Mouse (Mus musculus) stomach, postnatal 0 days (tissue): Measurements from ENCODE around the gene Ogg1. TPM values are rescaled to one million over a fixed set of nuclear protein-coding genes. Genes with fewer than 3 reads are reported as not detected.

Experiments
- ATAC-seq: fragments of 200-750 bp; cut with Nextera tagmentation; 2 replicates; pipeline ENCODE4 v1.8.0; 2017; ENCODE audit not compliant: low FRiP score, low TSS enrichment
- DNase-seq: peaks from one replicate; pipeline ENCODE4 v3.0.0-alpha.2; 2016; ENCODE audit warnings: low spot score
- H3K27ac ChIP-seq: fragments of 300-500 bp; sonication (generic); replicated peaks from 2 replicates; pipeline ENCODE4 v1.5.1; 2014; ENCODE audit warnings: mild to moderate bottlenecking, control low read depth
- H3K27me3 ChIP-seq: fragments of 300-500 bp; sonication (generic); 2 replicates; pipeline ENCODE4 v1.6.1; 2014; ENCODE audit warnings: low read length; ENCODE audit not compliant: control insufficient read depth, insufficient read depth
- H3K36me3 ChIP-seq: fragments of 300-500 bp; sonication (generic); 2 replicates; pipeline ENCODE4 v1.6.1; 2014; ENCODE audit warnings: low read length, mixed read lengths; ENCODE audit not compliant: control insufficient read depth, insufficient read depth
- H3K4me1 ChIP-seq: fragments of 300-500 bp; sonication (generic); replicated peaks from 2 replicates; pipeline ENCODE4 v1.6.1; 2014; ENCODE audit warnings: antibody characterized with exemption; ENCODE audit not compliant: control insufficient read depth, insufficient read depth
- H3K4me2 ChIP-seq: fragments of 300-500 bp; sonication (generic); replicated peaks from 2 replicates; pipeline ENCODE4 v1.6.1; 2014; ENCODE audit warnings: low read depth, mild to moderate bottlenecking, control low read depth, moderate library complexity
- H3K4me3 ChIP-seq: fragments of 300-500 bp; sonication (generic); 2 replicates; pipeline ENCODE4 v1.5.1; 2014; ENCODE audit warnings: low read depth, low read length, control low read depth
- H3K9ac ChIP-seq: fragments of 300-500 bp; sonication (generic); 2 replicates; pipeline ENCODE4 v1.6.1; 2014; ENCODE audit warnings: mild to moderate bottlenecking, low read length, control low read depth, mixed read lengths
- H3K9me3 ChIP-seq: fragments of 300-500 bp; sonication (generic); 2 replicates; pipeline ENCODE4 v1.6.1; 2016; ENCODE audit warnings: low read length; ENCODE audit not compliant: control insufficient read depth
- CTCF ChIP-seq: IDR thresholded peaks from 2 replicates; pipeline ENCODE4 v1.5.1; 2016; ENCODE audit warnings: antibody characterized with exemption, low read depth, mild to moderate bottlenecking, moderate library complexity
- EP300 ChIP-seq: optimal IDR thresholded peaks from 2 replicates; pipeline ENCODE3; 2016; ENCODE audit warnings: antibody characterized with exemption
- WGBS: fragments of 180-500 bp; shearing (Covaris S2); extraction: QIAGEN DNeasy Blood & Tissue Kit; methylation state at CpG from one replicate; pipeline ENCODE4 v1.1.7; 2014; 5-methylcytosine and 5-hydroxymethylcytosine counted together
- polyA plus RNA-seq: library from polyadenylated mRNA; unstranded; fragments of >200 nt; fragmentation: Nextera tagmentation; extraction: Ambion mirVana; gene quantifications from 2 replicates; pipeline ENCODE4 v1.2.1, GENCODE M21; 2015

The Ogg1 gene
- 6.8 and 7.8 TPM in 2 replicates for polyA plus RNA-seq

- no peak for TF ChIP-seq EP300
- TF ChIP-seq CTCF: no peak
- 0 out of 2 replicates have a peak, but pooled peaks cover 2% of the 10 kb centered on the region for H3K4me1 ChIP-seq
- peak within 1 kb of the TSS; percentile 85 for H3K4me2 ChIP-seq
- peak within 1 kb of the TSS; percentile 74 for H3K9ac ChIP-seq
- H3K27me3 ChIP-seq: no peaks in the 10 kb centered on the region
- WGBS: under 1% methylated on average over 52 of the region's 52 CpGs
- ATAC-seq (peak; percentile 99), DNase-seq (peak; percentile 97)
- H3K27ac ChIP-seq: peak within 1 kb of the TSS; percentile 94
- no peaks in the 10 kb centered on the region for H3K9me3 ChIP-seq
- H3K36me3 ChIP-seq: peaks cover 18% of the 10 kb centered on the region; the same call in 1 of the 2 replicates
- H3K4me3 ChIP-seq: peak within 1 kb of the TSS; percentile 55
These were observed at the start of gene Ogg1 for GRCm38 (mm10) chr6:113326533-113327315. Gene Ogg1 (plus strand): TSS chr6:113326972.

- no peak for DNase-seq
- ATAC-seq: no peak
- Histone ChIP-seq H3K4me3 (no peak overlapping the region), H3K27ac (no peak overlapping the region), H3K4me2 (no peak overlapping the region), H3K9me3 (no peaks in the 10 kb centered on the region), H3K36me3 (peaks cover 3% of the 10 kb centered on the region; the same call in 1 of the 2 replicates), H3K4me1 (no peaks in the 10 kb centered on the region), H3K27me3 (peaks cover 8% of the 10 kb centered on the region; the same call in 1 of the 2 replicates), H3K9ac (no peak overlapping the region)
- no peak for TF ChIP-seq EP300
- no peak for TF ChIP-seq CTCF
- 66% methylated on average over 6 of the region's 6 CpGs for WGBS
These were observed 45.1 kb upstream of the Ogg1 start for GRCm38 (mm10) chr6:113281676-113282075.

GRCm38 (mm10) chr6:113282101-113282802, 44.5 kb upstream of the Ogg1 start, which contains the start of gene Cpne9:
Gene Cpne9 (plus strand): TSS chr6:113282307.
- Histone ChIP-seq H3K4me3 (peak within 1 kb of the TSS; percentile 12; the same call in 1 of the 2 replicates), H3K4me1 (no peaks in the 10 kb centered on the region), H3K27ac (no peak within 1 kb of the TSS), H3K4me2 (peak within 1 kb of the TSS; percentile 34), H3K9me3 (no peaks in the 10 kb centered on the region), H3K27me3 (peaks cover 8% of the 10 kb centered on the region; the same call in 1 of the 2 replicates), H3K9ac (no peak within 1 kb of the TSS), H3K36me3 (peaks cover 3% of the 10 kb centered on the region; the same call in 1 of the 2 replicates)
- DNase-seq (peak; percentile 15), ATAC-seq (no peak)
- 2% methylated on average over 37 of the region's 37 CpGs for WGBS
- no peak for TF ChIP-seq EP300
- TF ChIP-seq CTCF: peak; percentile 12; the same call in 1 of the 2 replicates

GRCm38 (mm10) chr6:113282969-113283368, 43.8 kb upstream of the Ogg1 start:
- H3K27me3 ChIP-seq: peaks cover 8% of the 10 kb centered on the region; the same call in 1 of the 2 replicates
- H3K4me1 ChIP-seq: no peaks in the 10 kb centered on the region
- DNase-seq (peak; percentile 24), ATAC-seq (peak; percentile 30; the same call in 1 of the 2 replicates)
- TF ChIP-seq EP300 (no peak), CTCF (no peak)
- peak overlapping the region; percentile 12; the same call in 1 of the 2 replicates for H3K4me3 ChIP-seq
- peaks cover 3% of the 10 kb centered on the region; the same call in 1 of the 2 replicates for H3K36me3 ChIP-seq
- H3K27ac ChIP-seq: no peak overlapping the region
- 1% methylated on average over 21 of the region's 22 CpGs for WGBS
- no peaks in the 10 kb centered on the region for H3K9me3 ChIP-seq
- H3K4me2 ChIP-seq: peak overlapping the region; percentile 34
- H3K9ac ChIP-seq: no peak overlapping the region

GRCm38 (mm10) chr6:113283500-113283899, 43.3 kb upstream of the Ogg1 start:
- peak; percentile 38; the same call in 1 of the 2 replicates for ATAC-seq
- Histone ChIP-seq H3K27me3 (peaks cover 8% of the 10 kb centered on the region; the same call in 1 of the 2 replicates), H3K9me3 (no peaks in the 10 kb centered on the region), H3K9ac (no peak overlapping the region), H3K4me3 (0 out of 2 replicates have a peak overlapping the region, but pooled peaks have one; percentile 12), H3K4me2 (peak overlapping the region; percentile 34), H3K36me3 (peaks cover 3% of the 10 kb centered on the region; the same call in 1 of the 2 replicates), H3K4me1 (no peaks in the 10 kb centered on the region), H3K27ac (no peak overlapping the region)
- DNase-seq: peak; percentile 36
- no peak for TF ChIP-seq EP300
- TF ChIP-seq CTCF: no peak
- WGBS: 15% methylated on average over 6 of the region's 6 CpGs
